Mouse (Mus musculus): Measurements from ENCODE around the gene Xrcc1.

- TF ChIP-seq GATA1 (IDR thresholded peaks at IDR 0.05; ENCODE audit: borderline replicate concordance, low read length) (no peak), FLI1 (IDR thresholded peaks at IDR 0.05; ENCODE audit: low read length) (no peak)
These were observed 12.3 kb upstream of the Xrcc1 start for GRCm38 (mm10) chr7:24533806-24534205.
